Mouse (Mus musculus) left cerebral cortex, postnatal 36 days (tissue): ENCODE measurements around the gene Mip. TPM values are rescaled to one million over a fixed set of nuclear protein-coding genes. Genes with fewer than 3 reads are reported as not detected.
"Not testable (repeated sequence)": the region's sequence is repeated elsewhere in the genome, so short reads cannot be mapped to it uniquely, and the experiment has no call there.

Experiments
- DNase-seq, 2 experiments: peaks; one replicate each; pipeline ENCODE4 v3.0.0; 2021 to 2022; ENCODE audit warnings: low spot score in 2 of 2, mixed read lengths in 1 of 2
- intact Hi-C: fragments of 180-260 bp; cut with DNase I; formaldehyde crosslinking; loops from one replicate; pipeline ENCODE4 v1.15.1; 2025
- total RNA-seq, 2 experiments: library from RNA; stranded (reverse); gene quantifications; 2 replicates each; pipeline ENCODE4 v1.2.3; 2021

Mip gene
- total RNA-seq, 2 experiments from 2014 or later: not detected

DNA sequence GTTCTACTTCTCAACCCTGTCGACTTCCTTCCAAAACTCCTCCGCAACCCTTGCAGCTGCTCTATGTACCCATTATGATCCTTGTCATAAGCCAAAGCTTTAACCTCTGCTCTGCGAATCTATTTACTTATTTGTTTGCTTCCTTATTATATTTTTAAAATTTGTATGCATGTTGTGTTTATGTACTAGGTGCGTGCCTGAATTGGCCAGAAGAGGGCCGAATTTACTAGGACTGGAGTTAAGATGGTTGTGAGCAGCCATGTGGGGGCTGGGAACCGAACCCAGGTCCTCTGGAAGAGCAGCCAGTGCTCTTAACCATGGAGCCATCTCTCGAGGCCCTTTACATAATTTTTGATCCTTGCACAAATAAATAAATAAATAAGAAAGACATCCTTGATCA is 45.2 kb downstream of the Mip start:
- DNase-seq: no peak
- intact Hi-C loops: no loop called here

DNA sequence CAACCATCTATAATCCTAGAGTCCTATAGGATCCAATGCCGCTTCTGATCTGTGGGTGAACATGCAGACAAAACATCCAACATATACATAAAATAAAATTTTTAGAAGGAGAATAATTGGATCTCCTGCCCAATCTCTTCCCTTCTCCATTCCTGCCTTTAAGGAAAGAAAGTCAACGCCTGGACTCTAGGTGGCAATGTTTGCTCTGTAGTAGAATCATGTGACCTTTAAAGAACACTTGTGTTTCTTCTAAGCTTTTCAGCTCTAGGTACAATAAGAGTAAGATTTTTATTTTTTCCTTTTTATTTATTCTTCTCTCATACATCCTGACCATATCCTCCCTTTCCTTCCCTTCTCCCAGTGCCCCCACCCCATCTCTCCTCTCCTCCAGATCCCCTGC is 46.2 kb downstream of the Mip start:
- intact Hi-C loops: no loop called here
- no peak for DNase-seq

DNA sequence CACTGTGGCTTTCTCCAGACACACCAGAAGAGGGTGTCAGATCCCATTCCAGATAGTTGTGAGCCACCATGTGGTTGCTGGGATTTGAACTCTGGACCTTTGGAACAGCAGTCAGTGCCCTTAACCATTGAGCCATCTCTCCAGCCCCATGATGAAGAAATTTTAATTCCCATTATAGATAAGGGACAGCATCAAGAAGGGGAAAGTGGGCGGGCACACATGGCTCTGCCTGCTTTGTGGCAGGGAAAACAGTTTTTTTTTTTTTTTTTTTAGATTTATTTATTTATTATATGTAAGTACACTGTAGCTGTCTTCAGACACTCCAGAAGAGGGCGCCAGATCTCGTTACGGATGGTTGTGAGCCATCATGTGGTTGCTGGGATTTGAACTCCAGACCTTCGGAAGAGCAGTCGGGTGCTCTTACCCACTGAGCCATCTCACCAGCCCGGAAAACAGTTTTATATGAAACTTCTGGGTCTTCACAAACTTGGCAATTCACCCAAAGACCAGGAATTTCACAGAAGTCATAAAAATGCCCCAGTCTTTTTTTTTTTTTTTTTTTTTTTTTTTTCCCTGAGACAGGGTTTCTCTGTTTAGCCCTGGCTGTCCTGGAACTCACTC is 47.3 kb downstream of the Mip start:
- intact Hi-C loops, DNase-seq: not testable (repeated sequence)

DNA sequence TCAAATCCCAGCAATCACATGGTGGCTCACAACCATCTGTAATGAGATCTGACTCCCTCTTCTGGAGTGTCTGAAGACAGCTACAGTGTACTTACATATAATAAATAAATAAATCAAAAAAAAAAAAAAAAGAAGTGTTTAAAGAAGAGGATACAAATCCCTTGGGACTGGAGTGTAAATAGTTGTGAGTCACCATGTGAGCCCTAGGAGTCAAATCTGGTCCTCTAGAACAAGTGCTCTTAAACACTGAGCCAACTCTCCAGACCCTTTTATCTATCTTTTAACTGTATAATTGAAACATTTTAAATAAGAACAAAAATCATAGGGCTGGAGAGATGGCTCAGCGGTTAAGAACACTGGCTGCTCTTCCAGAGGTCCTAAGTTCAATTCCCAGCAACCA is 49.7 kb downstream of the Mip start:
- DNase-seq, intact Hi-C loops: not testable (repeated sequence)

DNA sequence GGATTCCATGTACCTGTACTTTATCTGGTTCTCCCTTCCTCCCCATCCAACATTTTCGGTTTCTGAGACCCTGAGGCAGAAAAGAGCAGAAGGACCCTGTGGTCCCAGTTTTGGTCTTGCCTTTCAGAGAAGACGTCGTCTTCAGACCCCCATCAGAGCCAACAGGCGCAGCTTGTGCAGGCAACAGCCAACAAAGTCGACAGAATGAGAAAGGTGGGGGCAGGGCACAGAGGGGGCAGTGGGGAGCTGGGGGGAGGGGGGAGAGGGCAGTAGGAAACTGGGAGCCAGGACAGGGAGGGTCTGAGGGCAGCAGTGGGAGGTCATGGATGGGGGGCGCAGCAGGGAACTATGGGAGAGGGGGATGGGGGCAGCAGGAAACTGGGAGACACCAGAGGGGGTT is 52.5 kb downstream of the Mip start:
- intact Hi-C loops: no loop called here
- no peak for DNase-seq

DNA sequence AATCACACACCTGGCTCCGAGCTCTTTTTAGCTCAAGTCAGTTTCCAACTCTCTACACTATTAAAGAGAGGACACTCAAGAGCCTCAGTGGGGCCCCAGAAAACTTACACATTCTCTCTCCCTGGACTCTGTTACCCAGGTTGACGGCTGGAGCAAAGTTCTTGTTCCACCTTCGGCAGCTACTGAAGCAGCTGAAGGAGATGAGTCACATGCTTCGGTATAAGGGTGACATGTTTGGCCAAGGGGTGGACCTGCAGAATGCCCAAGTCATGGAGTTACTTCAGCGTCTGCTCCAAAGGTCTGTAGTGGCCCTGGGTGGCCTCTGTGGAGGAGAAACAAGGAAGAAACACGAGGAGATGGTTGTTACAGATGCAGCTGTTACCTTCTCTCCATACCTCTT is 55.3 kb downstream of the Mip start:
- intact Hi-C loops: no loop called here

More for the DNA sequence above, 55.3 kb downstream of the Mip start:
- DNase-seq: no peak

Other genes starting within 250 kb of the Mip start
- gene Hsd17b6, start 218.2 kb upstream of the Mip start, total RNA-seq: not detected
- gene Prim1, start 210.7 kb upstream of the Mip start, total RNA-seq: 1 to 10 TPM; 6.7 to 7.2 TPM
- gene Naca, start 190.3 kb upstream of the Mip start, total RNA-seq: 100 to 1,000 TPM; 292 to 297 TPM
- gene Ptges3, start 166.9 kb upstream of the Mip start, total RNA-seq: 100 to 1,000 TPM; 120 to 131 TPM
- 1,000 to 10,000 TPM; 1,550 to 1,901 TPM for gene Atp5b, start 142.6 kb upstream of the Mip start, total RNA-seq
- gene Baz2a, start 134.3 kb upstream of the Mip start, total RNA-seq: 10 to 100 TPM; 31.6 to 44.5 TPM
- gene Rbms2, start 45.5 kb upstream of the Mip start, total RNA-seq: 10 to 100 TPM; 12.1 to 15.6 TPM
- gene Gls2, start 31.4 kb upstream of the Mip start, total RNA-seq: 10 to 100 TPM; 31.3 to 33.2 TPM
- gene Spryd4, start 14.0 kb upstream of the Mip start, total RNA-seq: 10 to 100 TPM in 1 of 2 experiments, 1 to 10 TPM in 1; 9.2 to 10.2 TPM
- gene Timeless, start 6.2 kb downstream of the Mip start, total RNA-seq: 1 to 10 TPM; 5.6 to 5.9 TPM
- not detected for gene Apon, start 28.3 kb downstream of the Mip start, total RNA-seq
- gene Apof, start 42.8 kb downstream of the Mip start, total RNA-seq: not detected
- gene Stat2, start 44.7 kb downstream of the Mip start, total RNA-seq: 10 to 100 TPM; 24.0 to 35.6 TPM
- gene Il23a, start 72.9 kb downstream of the Mip start, total RNA-seq: under 1 TPM; 0.27 to 0.29 TPM
- 10 to 100 TPM; 11.3 to 17.2 TPM for gene Pan2, start 77.5 kb downstream of the Mip start, total RNA-seq
- gene Cnpy2, start 96.6 kb downstream of the Mip start, total RNA-seq: 10 to 100 TPM; 62.9 to 74.4 TPM
- gene Cs, start 111.9 kb downstream of the Mip start, total RNA-seq: 100 to 1,000 TPM; 214 to 231 TPM
- gene Coq10a, start 143.2 kb downstream of the Mip start, total RNA-seq: 10 to 100 TPM; 62.0 to 63.2 TPM
- 10 to 100 TPM; 49.3 to 61.7 TPM for gene Ankrd52, start 151.3 kb downstream of the Mip start, total RNA-seq
- gene Slc39a5, start 175.4 kb downstream of the Mip start, total RNA-seq: not detected
- 10 to 100 TPM; 88.8 to 91.6 TPM for gene Nabp2, start 185.7 kb downstream of the Mip start, total RNA-seq
- gene Rnf41, start 185.8 kb downstream of the Mip start, total RNA-seq: 10 to 100 TPM; 75.8 to 78.1 TPM
- gene Smarcc2, start 233.4 kb downstream of the Mip start, total RNA-seq: 100 to 1,000 TPM; 238 to 245 TPM